Mouse (Mus musculus) ES-Bruce4 (cell line): ENCODE data around the gene Camkk1.

ENCODE experiments used
- CTCF ChIP-seq: IDR thresholded peaks from one replicate; pipeline ENCODE4 v1.8.1; 2011; ENCODE audit warnings: low read depth, low read length
- POLR2A ChIP-seq: IDR thresholded peaks from one replicate; pipeline ENCODE4 v1.8.1; 2011; ENCODE audit warnings: low read length; ENCODE audit not compliant: insufficient read depth

DNA sequence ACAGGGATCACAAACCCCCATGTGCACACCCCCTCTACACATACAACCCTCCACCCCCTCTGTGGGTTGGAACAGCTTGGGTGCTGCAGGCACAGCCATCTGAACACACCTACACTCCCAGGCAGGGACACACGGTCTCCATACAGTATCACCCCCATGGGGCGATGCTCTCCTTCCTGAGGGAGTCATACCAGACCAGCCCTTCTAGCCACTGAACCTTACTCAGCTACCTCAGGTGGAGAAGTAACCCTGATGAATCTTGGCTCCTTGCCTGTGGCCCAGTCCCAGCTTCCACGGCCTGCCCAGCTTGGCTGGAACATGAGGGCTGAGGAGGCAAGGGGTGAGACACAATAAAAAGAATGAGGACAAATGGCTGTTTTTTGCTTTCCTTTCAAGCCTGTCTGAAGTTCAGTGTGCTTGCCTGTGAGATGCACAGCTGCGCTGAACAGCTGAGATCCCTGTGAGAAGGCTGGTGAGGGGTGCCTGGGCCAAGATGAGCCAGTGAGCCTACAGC lies 3.9 kb upstream of the Camkk1 start:
- no peak for TF ChIP-seq CTCF
- TF ChIP-seq POLR2A, result no peak
